Mouse (Mus musculus): Measurements from ENCODE around the gene Gm20696. TPM values are rescaled to one million over a fixed set of nuclear protein-coding genes. Genes with fewer than 3 reads are reported as not detected.
A peak's percentile ranks its signal among the peaks of the same experiment; 100 is the strongest.

Gm20696 gene
- polyA plus RNA-seq (2012; ENCODE audit: insufficient read depth, low replicate concordance): not detected in 2 replicates

- H3K9me3 ChIP-seq: no peaks in the 10 kb centered on the region
- TF ChIP-seq GATA1 (IDR thresholded peaks at IDR 0.05; ENCODE audit: borderline replicate concordance, low read length): no peak
- no peak for TF ChIP-seq FLI1 (IDR thresholded peaks at IDR 0.05; ENCODE audit: low read length)
- peak within 1 kb of the TSS; percentile 95 for H3K4me3 ChIP-seq (replicated peaks)
- H3K4me1 ChIP-seq: peaks cover 56% of the 10 kb centered on the region
- H3K27me3 ChIP-seq (replicated peaks): peaks cover 19% of the 10 kb centered on the region
- no peaks in the 10 kb centered on the region for H3K36me3 ChIP-seq (replicated peaks; ENCODE audit: low read length)
Measured at GRCm38 (mm10) chr6:99666318-99667171, at the start of gene Gm20696, which contains the start of gene Eif4e3. TSS of gene Gm20696 (minus strand) at chr6:99666797. TSS of gene Eif4e3 (minus strand) at chr6:99666771.

DNA sequence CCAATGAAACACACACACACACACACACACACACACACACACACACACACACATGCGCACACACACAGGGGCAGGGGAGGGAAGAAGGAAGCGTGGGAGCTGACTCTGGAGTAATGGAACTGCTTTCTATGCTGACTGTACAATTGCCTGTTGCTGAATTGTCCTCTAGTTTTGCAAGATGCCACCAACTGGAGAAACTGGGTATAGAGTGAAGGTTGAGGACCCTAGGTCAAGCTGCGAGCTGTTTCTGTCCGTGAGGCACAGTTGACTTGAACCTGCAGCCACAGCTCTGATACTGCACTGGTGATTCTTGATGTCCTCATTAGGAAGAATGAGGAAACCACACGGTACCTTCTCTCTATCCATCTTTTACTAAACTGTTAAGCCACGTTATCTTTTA, 49.3 kb upstream of the Gm20696 start:
- Histone ChIP-seq H3K27me3 (replicated peaks) (peaks cover 31% of the 10 kb centered on the region), H3K9me3 (no peaks in the 10 kb centered on the region), H3K4me1 (peaks cover 8% of the 10 kb centered on the region), H3K36me3 (replicated peaks; ENCODE audit: low read length) (no peaks in the 10 kb centered on the region), H3K4me3 (replicated peaks) (no peak overlapping the region)
- TF ChIP-seq FLI1 (IDR thresholded peaks at IDR 0.05; ENCODE audit: low read length) (no peak), GATA1 (IDR thresholded peaks at IDR 0.05; ENCODE audit: borderline replicate concordance, low read length) (no peak)

GRCm38 (mm10) chr6:99715191-99715590, 48.6 kb upstream of the Gm20696 start:
- Histone ChIP-seq H3K4me3 (replicated peaks) (no peak overlapping the region), H3K4me1 (peaks cover under 1% of the 10 kb centered on the region; the same call in 1 of the 2 replicates), H3K27me3 (replicated peaks) (peaks cover 32% of the 10 kb centered on the region), H3K9me3 (no peaks in the 10 kb centered on the region), H3K36me3 (replicated peaks; ENCODE audit: low read length) (no peaks in the 10 kb centered on the region)
- TF ChIP-seq FLI1 (IDR thresholded peaks at IDR 0.05; ENCODE audit: low read length): no peak
- no peak for TF ChIP-seq GATA1 (IDR thresholded peaks at IDR 0.05; ENCODE audit: borderline replicate concordance, low read length)

GRCm38 (mm10) chr6:99713256-99713655, 46.7 kb upstream of the Gm20696 start:
- TF ChIP-seq FLI1 (IDR thresholded peaks at IDR 0.05; ENCODE audit: low read length) (no peak), GATA1 (IDR thresholded peaks at IDR 0.05; ENCODE audit: borderline replicate concordance, low read length) (no peak)
- H3K27me3 ChIP-seq (replicated peaks): peaks cover 36% of the 10 kb centered on the region
- no peaks in the 10 kb centered on the region for H3K4me1 ChIP-seq
- no peak overlapping the region for H3K4me3 ChIP-seq (replicated peaks)
- no peaks in the 10 kb centered on the region for H3K36me3 ChIP-seq (replicated peaks; ENCODE audit: low read length)
- no peaks in the 10 kb centered on the region for H3K9me3 ChIP-seq

DNA sequence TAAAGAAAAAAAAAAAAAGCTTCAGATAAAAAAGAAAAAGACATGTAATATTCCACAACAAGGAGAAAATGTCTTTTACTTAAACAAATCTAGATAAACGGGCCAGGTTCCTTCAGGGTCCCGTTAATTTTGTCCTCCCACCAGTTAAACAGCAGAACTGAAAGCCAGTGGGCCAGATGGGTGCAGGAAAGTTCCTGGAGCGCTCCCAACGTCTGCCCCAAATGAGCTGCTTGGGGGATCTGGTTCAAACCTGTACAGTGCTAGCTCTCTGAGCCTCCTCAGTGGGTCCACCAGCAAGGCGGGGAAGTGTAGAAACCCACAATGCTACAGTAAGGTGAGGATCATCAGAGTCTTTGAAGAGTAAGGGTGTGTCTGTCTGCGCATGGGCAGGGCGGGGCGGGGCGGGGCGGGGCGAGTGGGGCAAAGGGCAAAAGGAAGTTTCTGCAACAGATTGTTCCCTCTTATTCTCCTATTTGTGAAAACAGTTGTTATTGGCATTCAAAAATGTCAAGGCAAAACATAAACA, 45.0 kb upstream of the Gm20696 start:
- Histone ChIP-seq H3K27me3 (replicated peaks) (peaks cover 41% of the 10 kb centered on the region), H3K9me3 (no peaks in the 10 kb centered on the region), H3K36me3 (replicated peaks; ENCODE audit: low read length) (no peaks in the 10 kb centered on the region), H3K4me3 (replicated peaks) (no peak overlapping the region), H3K4me1 (no peaks in the 10 kb centered on the region)
- TF ChIP-seq FLI1 (IDR thresholded peaks at IDR 0.05; ENCODE audit: low read length): no peak
- TF ChIP-seq GATA1 (IDR thresholded peaks at IDR 0.05; ENCODE audit: borderline replicate concordance, low read length): no peak

DNA sequence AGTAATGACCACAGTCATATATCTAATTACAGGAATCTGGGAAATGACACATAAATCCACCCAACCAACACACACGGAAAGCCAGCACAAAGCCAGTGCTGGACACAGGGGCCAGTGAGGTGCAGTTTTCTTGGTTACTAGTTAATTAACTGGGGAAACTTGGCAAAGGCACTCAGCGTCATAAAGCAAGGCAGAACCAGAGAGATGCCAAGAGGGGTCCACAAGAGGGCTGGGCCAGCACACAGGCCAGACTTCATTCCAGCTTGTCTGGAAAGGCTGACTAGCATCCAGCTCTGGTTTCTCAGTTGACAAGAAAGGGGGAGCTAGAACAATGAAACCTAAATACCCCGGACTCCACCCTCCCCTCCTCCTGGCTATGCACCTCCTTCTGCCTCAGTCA, 33.9 kb upstream of the Gm20696 start:
- Histone ChIP-seq H3K4me3 (replicated peaks) (no peak overlapping the region), H3K9me3 (peaks cover 3% of the 10 kb centered on the region; the same call in 1 of the 2 replicates), H3K4me1 (no peaks in the 10 kb centered on the region), H3K27me3 (replicated peaks) (peaks cover 38% of the 10 kb centered on the region), H3K36me3 (replicated peaks; ENCODE audit: low read length) (no peaks in the 10 kb centered on the region)
- no peak for TF ChIP-seq FLI1 (IDR thresholded peaks at IDR 0.05; ENCODE audit: low read length)
- TF ChIP-seq GATA1 (IDR thresholded peaks at IDR 0.05; ENCODE audit: borderline replicate concordance, low read length): no peak

GRCm38 (mm10) chr6:99692916-99693841, 26.6 kb upstream of the Gm20696 start:
- TF ChIP-seq GATA1 (IDR thresholded peaks at IDR 0.05; ENCODE audit: borderline replicate concordance, low read length) (no peak), FLI1 (IDR thresholded peaks at IDR 0.05; ENCODE audit: low read length) (no peak)
- Histone ChIP-seq H3K27me3 (replicated peaks) (peaks cover 93% of the 10 kb centered on the region), H3K9me3 (no peaks in the 10 kb centered on the region), H3K4me3 (replicated peaks) (peak overlapping the region; percentile 90), H3K4me1 (peaks cover 12% of the 10 kb centered on the region), H3K36me3 (replicated peaks; ENCODE audit: low read length) (no peaks in the 10 kb centered on the region)

DNA sequence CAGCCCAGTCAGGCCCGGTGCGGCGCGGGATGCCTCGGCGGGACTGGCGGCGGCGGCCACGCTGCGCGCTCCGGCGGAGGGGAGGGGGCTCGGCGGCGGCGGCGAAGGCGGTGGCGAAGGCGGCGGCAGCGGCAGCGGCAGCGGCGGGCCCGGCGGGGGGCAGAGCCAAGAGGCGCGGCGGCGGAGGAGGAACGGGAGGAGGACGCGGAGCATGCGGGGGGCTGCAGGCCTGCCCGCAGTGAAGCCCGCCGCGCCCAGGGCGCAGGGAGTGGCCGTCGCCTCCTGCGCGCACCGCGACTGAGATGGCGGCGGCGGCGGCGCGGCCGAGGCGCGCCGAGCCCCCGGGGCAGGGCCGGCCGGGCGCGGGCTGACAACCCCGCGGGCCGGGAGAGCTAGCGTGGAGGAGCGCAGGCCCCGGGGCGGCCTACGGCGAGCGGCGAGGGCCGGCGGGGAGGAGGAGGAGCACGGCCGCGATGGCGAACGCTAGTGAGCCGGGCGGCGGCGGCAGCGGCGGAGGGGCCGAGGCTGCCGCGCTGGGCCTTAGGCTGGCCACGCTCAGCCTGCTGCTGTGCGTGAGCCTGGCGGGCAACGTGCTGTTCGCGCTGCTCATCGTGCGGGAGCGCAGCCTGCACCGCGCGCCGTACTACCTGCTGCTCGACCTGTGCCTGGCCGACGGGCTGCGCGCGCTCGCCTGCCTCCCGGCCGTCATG, 25.8 kb upstream of the Gm20696 start, which contains the start of gene Gpr27:
TSS of gene Gpr27 (plus strand) at position 474 of the 710 bp plus-strand sequence.
- Histone ChIP-seq H3K4me1 (peaks cover 12% of the 10 kb centered on the region), H3K9me3 (no peaks in the 10 kb centered on the region), H3K27me3 (replicated peaks) (peaks cover 87% of the 10 kb centered on the region), H3K4me3 (replicated peaks) (peak within 1 kb of the TSS; percentile 90), H3K36me3 (replicated peaks; ENCODE audit: low read length) (no peaks in the 10 kb centered on the region)
- TF ChIP-seq GATA1 (IDR thresholded peaks at IDR 0.05; ENCODE audit: borderline replicate concordance, low read length): no peak

DNA sequence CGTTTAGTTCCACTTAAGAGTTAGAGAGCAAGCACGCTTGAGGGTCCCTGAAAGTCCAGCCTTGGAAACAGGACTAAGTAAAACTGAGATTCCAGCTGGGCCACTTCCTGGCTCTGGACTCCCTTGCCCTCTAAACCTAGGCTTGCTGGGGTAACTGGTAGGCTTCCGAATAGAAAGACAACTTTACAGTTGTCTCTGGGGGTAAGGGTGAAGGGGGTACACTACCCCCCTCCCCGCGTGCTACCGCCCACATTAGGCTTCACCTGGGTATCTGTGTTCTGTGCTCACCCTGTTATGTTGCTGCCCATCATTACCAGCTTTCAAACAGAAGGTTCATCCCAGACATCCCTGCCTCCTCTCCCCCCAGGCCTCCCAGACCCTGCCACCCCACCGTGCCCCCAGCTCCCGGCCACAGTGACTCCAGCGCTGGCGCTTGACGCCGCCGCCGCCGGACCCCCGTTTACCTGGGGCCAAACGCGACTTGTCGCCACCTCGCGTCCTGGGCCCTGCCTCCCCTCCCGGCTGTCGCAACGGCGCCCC, 25.1 kb upstream of the Gm20696 start:
- H3K9me3 ChIP-seq: no peaks in the 10 kb centered on the region
- no peaks in the 10 kb centered on the region for H3K36me3 ChIP-seq (replicated peaks; ENCODE audit: low read length)
- H3K4me3 ChIP-seq (replicated peaks): peak overlapping the region; percentile 90
- H3K4me1 ChIP-seq: peaks cover 12% of the 10 kb centered on the region
- TF ChIP-seq FLI1 (IDR thresholded peaks at IDR 0.05; ENCODE audit: low read length) (no peak), GATA1 (IDR thresholded peaks at IDR 0.05; ENCODE audit: borderline replicate concordance, low read length) (no peak)
- H3K27me3 ChIP-seq (replicated peaks): peaks cover 86% of the 10 kb centered on the region
